Mouse (Mus musculus): ENCODE data around the gene Ccdc159. TPM values are rescaled to one million over a fixed set of nuclear protein-coding genes. Genes with fewer than 3 reads are reported as not detected.

Ccdc159 gene
- polyA plus RNA-seq, 1 experiment from 2014 or later = 3.8 TPM

- H3K4me3 ChIP-seq = no peak overlapping the region
- H3K4me2 ChIP-seq = no peak overlapping the region
- H3K9ac ChIP-seq = no peak overlapping the region
- 80% methylated on average over 7 of the region's 7 CpGs for WGBS
- no peak overlapping the region for H3K27ac ChIP-seq (ENCODE audit: poor library complexity, severe bottlenecking)
- H3K27me3 ChIP-seq (replicated peaks) = no peaks in the 10 kb centered on the region
- ATAC-seq (ENCODE audit: insufficient number of reproducible peaks, low FRiP score) = no peak
- H3K9me3 ChIP-seq (replicated peaks) = no peaks in the 10 kb centered on the region
- H3K36me3 ChIP-seq = no peaks in the 10 kb centered on the region
- H3K4me1 ChIP-seq (replicated peaks) = peaks cover 12% of the 10 kb centered on the region; the same call in 1 of the 2 replicates
Observed at GRCm38 (mm10) chr9:21935466-21936131, 8.3 kb downstream of the Ccdc159 start.

DNA sequence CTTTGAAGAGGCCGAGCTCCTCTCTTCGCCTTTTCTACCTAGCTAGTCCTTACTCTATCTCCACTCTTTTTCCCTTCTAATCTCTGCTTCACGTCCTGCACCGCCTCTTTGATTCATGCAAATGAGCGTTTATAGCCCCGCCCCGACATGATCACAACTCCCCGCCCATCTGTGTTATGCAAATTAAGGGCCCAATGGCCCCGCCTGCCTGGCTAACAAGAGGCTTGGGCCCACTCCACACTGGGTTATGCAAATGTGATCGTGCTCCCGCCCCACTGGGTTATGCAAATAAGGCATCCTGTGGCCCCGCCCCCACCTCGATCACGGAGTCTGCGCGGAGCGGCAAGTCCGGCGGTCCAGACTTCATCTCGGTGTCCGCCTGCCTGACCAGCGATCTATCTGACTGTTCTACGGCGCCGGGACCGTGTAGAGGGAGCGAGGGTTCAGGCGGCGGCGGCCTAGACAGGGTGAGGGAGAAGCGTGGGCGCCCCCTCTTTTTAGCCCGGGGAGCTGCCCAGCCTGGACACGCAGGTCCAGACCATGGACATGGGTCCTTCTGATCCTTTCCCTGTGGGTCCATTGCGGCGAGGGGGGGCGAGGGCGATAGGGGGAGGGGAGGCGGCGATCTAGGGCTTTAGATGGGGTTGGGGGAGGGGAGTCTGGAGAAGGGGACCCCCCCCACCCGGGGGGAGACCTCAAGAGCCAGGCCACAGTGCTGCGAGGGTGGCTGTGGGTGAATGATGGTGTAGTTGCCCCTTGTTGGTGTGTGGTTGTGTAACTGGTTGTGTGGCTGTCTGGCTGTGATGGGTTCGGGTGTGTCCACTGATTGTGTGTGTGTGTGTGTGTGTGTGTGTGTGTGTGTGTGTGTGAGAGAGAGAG, 9.7 kb downstream of the Ccdc159 start, which contains the start of gene Plppr2:
Gene Plppr2 (plus strand): TSS at position 342 of the 879 bp plus-strand sequence.
- Histone ChIP-seq H3K27me3 (replicated peaks) (no peaks in the 10 kb centered on the region), H3K27ac (ENCODE audit: poor library complexity, severe bottlenecking) (0 out of 2 replicates have a peak within 1 kb of the TSS, but pooled peaks have one; percentile 46), H3K4me1 (replicated peaks) (peaks cover 8% of the 10 kb centered on the region; the same call in 1 of the 2 replicates), H3K9me3 (replicated peaks) (no peaks in the 10 kb centered on the region), H3K36me3 (peaks cover 4% of the 10 kb centered on the region; the same call in 1 of the 2 replicates), H3K4me3 (peak within 1 kb of the TSS; percentile 63), H3K9ac (peak within 1 kb of the TSS; percentile 77), H3K4me2 (peak within 1 kb of the TSS; percentile 88)
- peak; percentile 95 for ATAC-seq (ENCODE audit: insufficient number of reproducible peaks, low FRiP score)
- WGBS = 2% methylated on average over 42 of the region's 43 CpGs

- no peak for ATAC-seq (ENCODE audit: insufficient number of reproducible peaks, low FRiP score)
- Histone ChIP-seq H3K36me3 (peaks cover 4% of the 10 kb centered on the region; the same call in 1 of the 2 replicates), H3K4me1 (replicated peaks) (peaks cover 8% of the 10 kb centered on the region; the same call in 1 of the 2 replicates), H3K9ac (peak overlapping the region; percentile 77; the same call in 1 of the 2 replicates), H3K4me2 (peak overlapping the region; percentile 88), H3K4me3 (0 out of 2 replicates have a peak overlapping the region, but pooled peaks have one; percentile 63), H3K27me3 (replicated peaks) (no peaks in the 10 kb centered on the region), H3K27ac (ENCODE audit: poor library complexity, severe bottlenecking) (no peak overlapping the region), H3K9me3 (replicated peaks) (no peaks in the 10 kb centered on the region)
- 79% methylated on average over 4 of the region's 4 CpGs for whole genome bisulfite sequencing
Observed at GRCm38 (mm10) chr9:21937711-21938175, 10.5 kb downstream of the Ccdc159 start.

- 82% methylated on average over 4 of the region's 4 CpGs for WGBS
Observed at GRCm38 (mm10) chr9:21938234-21938855, 11.1 kb downstream of the Ccdc159 start.

GRCm38 (mm10) chr9:21943046-21943445, 15.8 kb downstream of the Ccdc159 start:
- ATAC-seq (ENCODE audit: insufficient number of reproducible peaks, low FRiP score) = no peak
- WGBS = 65% methylated on average over 9 of the region's 12 CpGs
- no peak overlapping the region for H3K27ac ChIP-seq (ENCODE audit: poor library complexity, severe bottlenecking)
- H3K4me1 ChIP-seq (replicated peaks) = peaks cover 8% of the 10 kb centered on the region
- H3K4me3 ChIP-seq = no peak overlapping the region
- peaks cover 4% of the 10 kb centered on the region; the same call in 1 of the 2 replicates for H3K36me3 ChIP-seq
- no peak overlapping the region for H3K4me2 ChIP-seq
- peaks cover 42% of the 10 kb centered on the region for H3K27me3 ChIP-seq (replicated peaks)
- no peaks in the 10 kb centered on the region for H3K9me3 ChIP-seq (replicated peaks)
- H3K9ac ChIP-seq = no peak overlapping the region

More at GRCm38 (mm10) chr9:21938234-21938855, 11.1 kb downstream of the Ccdc159 start:
- no peak overlapping the region for H3K27ac ChIP-seq (ENCODE audit: poor library complexity, severe bottlenecking)
- no peak overlapping the region for H3K9ac ChIP-seq
- no peak for ATAC-seq (ENCODE audit: insufficient number of reproducible peaks, low FRiP score)
- no peaks in the 10 kb centered on the region for H3K9me3 ChIP-seq (replicated peaks)
- no peak overlapping the region for H3K4me2 ChIP-seq
- H3K4me1 ChIP-seq (replicated peaks) = peaks cover 8% of the 10 kb centered on the region; the same call in 1 of the 2 replicates
- H3K36me3 ChIP-seq = peaks cover 4% of the 10 kb centered on the region; the same call in 1 of the 2 replicates
- no peak overlapping the region for H3K4me3 ChIP-seq
- peaks cover under 1% of the 10 kb centered on the region for H3K27me3 ChIP-seq (replicated peaks)

- no peak overlapping the region for H3K4me3 ChIP-seq
- no peak overlapping the region for H3K27ac ChIP-seq (ENCODE audit: poor library complexity, severe bottlenecking)
- H3K9ac ChIP-seq = no peak overlapping the region
- H3K4me2 ChIP-seq = no peak overlapping the region
- no peak for ATAC-seq (ENCODE audit: insufficient number of reproducible peaks, low FRiP score)
- 34% methylated on average over 12 of the region's 12 CpGs for WGBS
- H3K27me3 ChIP-seq (replicated peaks) = peaks cover 48% of the 10 kb centered on the region
- no peaks in the 10 kb centered on the region for H3K9me3 ChIP-seq (replicated peaks)
- H3K36me3 ChIP-seq = peaks cover 4% of the 10 kb centered on the region; the same call in 1 of the 2 replicates
- H3K4me1 ChIP-seq (replicated peaks) = peaks cover 8% of the 10 kb centered on the region
Observed at GRCm38 (mm10) chr9:21943638-21944037, 16.4 kb downstream of the Ccdc159 start.

DNA sequence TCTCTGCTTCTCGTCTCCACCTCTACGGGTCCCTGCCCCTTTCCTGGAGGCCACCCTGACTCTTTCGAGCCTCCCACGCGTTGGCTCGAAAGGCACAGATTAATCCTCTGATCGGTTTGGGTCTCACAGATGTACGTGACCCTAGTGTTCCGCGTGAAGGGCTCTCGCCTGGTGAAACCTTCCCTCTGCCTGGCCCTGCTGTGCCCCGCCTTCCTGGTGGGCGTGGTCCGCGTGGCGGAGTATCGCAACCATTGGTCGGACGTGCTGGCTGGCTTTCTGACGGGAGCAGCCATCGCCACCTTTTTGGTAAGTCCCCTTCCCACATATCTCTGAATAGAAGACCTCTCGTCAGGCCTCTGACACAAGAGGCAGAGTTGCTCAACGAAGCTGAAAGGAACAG, 17.0 kb downstream of the Ccdc159 start:
- WGBS = 13% methylated on average over 23 of the region's 23 CpGs
- ATAC-seq (ENCODE audit: insufficient number of reproducible peaks, low FRiP score) = no peak
- Histone ChIP-seq H3K4me3 (no peak overlapping the region), H3K4me2 (peak overlapping the region; percentile 8; the same call in 1 of the 2 replicates), H3K27me3 (replicated peaks) (peaks cover 54% of the 10 kb centered on the region), H3K27ac (ENCODE audit: poor library complexity, severe bottlenecking) (no peak overlapping the region), H3K36me3 (peaks cover 4% of the 10 kb centered on the region; the same call in 1 of the 2 replicates), H3K9ac (no peak overlapping the region), H3K4me1 (replicated peaks) (peaks cover 8% of the 10 kb centered on the region), H3K9me3 (replicated peaks) (no peaks in the 10 kb centered on the region)

GRCm38 (mm10) chr9:21947540-21948130, 20.4 kb downstream of the Ccdc159 start:
- ATAC-seq (ENCODE audit: insufficient number of reproducible peaks, low FRiP score) = no peak
- peak overlapping the region; percentile 45 for H3K4me2 ChIP-seq
- no peaks in the 10 kb centered on the region for H3K9me3 ChIP-seq (replicated peaks)
- H3K27me3 ChIP-seq (replicated peaks) = peaks cover 62% of the 10 kb centered on the region
- peaks cover 8% of the 10 kb centered on the region for H3K4me1 ChIP-seq (replicated peaks)
- no peaks in the 10 kb centered on the region for H3K36me3 ChIP-seq
- H3K27ac ChIP-seq (ENCODE audit: poor library complexity, severe bottlenecking) = no peak overlapping the region
- peak overlapping the region; percentile 18 for H3K4me3 ChIP-seq
- 3% methylated on average over 26 of the region's 28 CpGs for WGBS
- H3K9ac ChIP-seq = no peak overlapping the region

- 55% methylated on average over 8 of the region's 8 CpGs for WGBS
- Histone ChIP-seq H3K36me3 (no peaks in the 10 kb centered on the region), H3K9me3 (replicated peaks) (no peaks in the 10 kb centered on the region), H3K27ac (ENCODE audit: poor library complexity, severe bottlenecking) (no peak overlapping the region), H3K4me1 (replicated peaks) (peaks cover 8% of the 10 kb centered on the region), H3K4me3 (no peak overlapping the region), H3K9ac (no peak overlapping the region), H3K27me3 (replicated peaks) (peaks cover 62% of the 10 kb centered on the region), H3K4me2 (no peak overlapping the region)
- no peak for ATAC-seq (ENCODE audit: insufficient number of reproducible peaks, low FRiP score)
Observed at GRCm38 (mm10) chr9:21948146-21948545, 20.9 kb downstream of the Ccdc159 start.

GRCm38 (mm10) chr9:21948790-21949189, 21.5 kb downstream of the Ccdc159 start:
- no peaks in the 10 kb centered on the region for H3K9me3 ChIP-seq (replicated peaks)
- H3K36me3 ChIP-seq = no peaks in the 10 kb centered on the region
- 58% methylated on average over 6 of the region's 6 CpGs for WGBS
- H3K4me2 ChIP-seq = no peak overlapping the region
- no peak for ATAC-seq (ENCODE audit: insufficient number of reproducible peaks, low FRiP score)
- peaks cover 57% of the 10 kb centered on the region for H3K27me3 ChIP-seq (replicated peaks)
- no peak overlapping the region for H3K4me3 ChIP-seq
- peaks cover 8% of the 10 kb centered on the region for H3K4me1 ChIP-seq (replicated peaks)
- no peak overlapping the region for H3K9ac ChIP-seq
- no peak overlapping the region for H3K27ac ChIP-seq (ENCODE audit: poor library complexity, severe bottlenecking)
